Mouse (Mus musculus): ENCODE data around the gene 9530003J23Rik. TPM values are rescaled to one million over a fixed set of nuclear protein-coding genes. Genes with fewer than 3 reads are reported as not detected.

Gene 9530003J23Rik
- not detected in 2 replicates for polyA plus RNA-seq (2012; rRNA removed)

GRCm38 (mm10) chr10:117238603-117239002 lies at the start of gene 9530003J23Rik:
9530003J23Rik (minus strand) TSS chr10:117238703.

GRCm38 (mm10) chr10:117282049-117282448 lies 43.5 kb upstream of the 9530003J23Rik start, which contains the start of gene Lyz2:
Lyz2 (minus strand) TSS chr10:117282321.

DNA sequence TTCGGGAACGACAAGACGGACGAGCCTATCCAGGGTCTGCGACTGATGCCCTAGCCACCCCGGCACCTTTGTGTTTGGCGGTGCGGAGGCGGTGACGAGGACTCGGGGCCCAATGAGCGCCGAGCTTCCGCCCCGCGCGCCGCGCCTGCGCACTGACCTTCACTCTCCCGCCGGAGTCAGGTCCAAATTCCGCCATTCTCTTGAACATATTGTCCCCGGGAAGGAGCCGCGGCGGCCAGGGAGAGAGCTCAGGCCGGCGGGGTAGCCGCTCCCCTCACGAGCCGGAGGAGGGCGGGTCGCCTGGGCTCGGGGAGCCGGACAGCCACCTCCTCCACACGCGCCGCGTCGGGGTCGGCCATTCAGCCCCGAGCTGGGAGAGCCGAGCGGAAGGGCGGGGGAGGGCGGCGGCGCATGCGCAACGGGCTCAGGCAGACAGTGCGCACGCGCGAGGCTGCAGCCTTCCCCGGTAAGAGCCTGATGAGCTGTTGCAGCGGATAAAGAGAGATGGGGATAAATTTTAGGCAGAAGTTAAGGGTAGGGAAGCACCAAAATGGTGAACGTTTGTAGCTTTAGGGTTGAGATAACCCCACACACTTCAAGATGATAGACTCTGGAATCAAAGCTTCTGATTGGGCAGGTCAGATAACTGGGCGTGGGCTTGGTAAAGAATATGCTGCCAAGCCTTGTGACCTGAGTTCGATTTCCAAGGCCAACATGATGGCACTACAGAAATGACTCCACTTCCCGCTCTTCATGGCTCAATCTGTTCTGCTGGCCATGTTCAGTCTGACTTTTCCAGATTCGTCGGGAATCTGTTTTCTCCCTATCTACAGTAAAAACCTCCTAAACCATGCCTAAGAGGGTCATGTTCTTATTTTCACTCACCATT lies 14.2 kb downstream of the 9530003J23Rik start, which contains the start of gene Yeats4:
Gene Yeats4 (minus strand): TSS at position 406 of the 889 bp plus-strand sequence.

Other genes starting within 250 kb of the 9530003J23Rik start
- 0.05 TPM in 1 of 2 replicates, not detected in the other for gene Lrrc10, start 193.4 kb downstream of the 9530003J23Rik start, polyA plus RNA-seq (2012; rRNA removed)
- gene Cct2, start 174.9 kb downstream of the 9530003J23Rik start, polyA plus RNA-seq (2012; rRNA removed): 264 and 278 TPM in 2 replicates
- 33.9 and 34.8 TPM in 2 replicates for gene Frs2, start 90.2 kb downstream of the 9530003J23Rik start, polyA plus RNA-seq (2012; rRNA removed)
- 127 and 143 TPM in 2 replicates for gene Yeats4, start 14.2 kb downstream of the 9530003J23Rik start, polyA plus RNA-seq (2012; rRNA removed)
- 24.4 and 25.3 TPM in 2 replicates for gene Lyz2, start 43.6 kb upstream of the 9530003J23Rik start, polyA plus RNA-seq (2012; rRNA removed)
- gene Lyz1, start 54.2 kb upstream of the 9530003J23Rik start, polyA plus RNA-seq (2012; rRNA removed): 0.07 and 0.14 TPM in 2 replicates
- gene Cpsf6, start 141.3 kb upstream of the 9530003J23Rik start, polyA plus RNA-seq (2012; rRNA removed): 155 and 172 TPM in 2 replicates